Mouse (Mus musculus) thymus, adult 2 months (tissue): ENCODE data around the gene Smcr8. TPM values are rescaled to one million over a fixed set of nuclear protein-coding genes. Genes with fewer than 3 reads are reported as not detected.

Source experiments
- DNase-seq: peaks from one replicate; pipeline ENCODE4 v3.0.0; 2021
- H3K27ac ChIP-seq: fragments of 200-500 bp; 2 replicates; pipeline ENCODE4 v1.5.1; 2012; ENCODE audit warnings: low read length, control low read depth; ENCODE audit not compliant: control insufficient read depth, insufficient read depth
- H3K27me3 ChIP-seq: fragments of 200-500 bp; 2 replicates; pipeline ENCODE4 v1.6.1; 2012; ENCODE audit warnings: mild to moderate bottlenecking, low read length, moderate library complexity, mixed read lengths; ENCODE audit not compliant: control insufficient read depth, insufficient read depth
- H3K36me3 ChIP-seq: fragments of 200-500 bp; 2 replicates; pipeline ENCODE4 v1.6.1; 2012; ENCODE audit warnings: mild to moderate bottlenecking, low read length, moderate library complexity; ENCODE audit not compliant: control insufficient read depth, insufficient read depth
- H3K4me1 ChIP-seq: fragments of 200-500 bp; replicated peaks from 2 replicates; pipeline ENCODE4 v1.6.1; 2012; ENCODE audit warnings: low read length; ENCODE audit not compliant: control insufficient read depth, insufficient read depth
- H3K4me3 ChIP-seq: fragments of 200-500 bp; 2 replicates; pipeline ENCODE4 v1.5.1; 2012; ENCODE audit warnings: mild to moderate bottlenecking, low read length, control low read depth, moderate library complexity; ENCODE audit not compliant: control insufficient read depth, insufficient read depth
- CTCF ChIP-seq: fragments of 200-500 bp; IDR thresholded peaks from 2 replicates; pipeline ENCODE4 v1.5.1; 2012; ENCODE audit warnings: mild to moderate bottlenecking, control low read depth, low read length, moderate library complexity, borderline replicate concordance; ENCODE audit not compliant: control insufficient read depth, poor library complexity, insufficient read depth; ENCODE audit errors: extremely low read depth
- POLR2A ChIP-seq: fragments of 200-500 bp; IDR thresholded peaks from 2 replicates; pipeline ENCODE4 v1.6.1; 2012; ENCODE audit warnings: mild to moderate bottlenecking, low read length, control low read depth, moderate library complexity; ENCODE audit not compliant: control insufficient read depth, poor library complexity, insufficient read depth; ENCODE audit errors: extremely low read depth
- WGBS: fragments of 180-500 bp; shearing (Covaris S2); methylation state at CpG from one replicate; pipeline ENCODE4 v1.1.7; 2018; 5-methylcytosine and 5-hydroxymethylcytosine counted together
- polyA plus RNA-seq: library from polyadenylated mRNA; depleted of rRNA; stranded (reverse); fragments of >200 nt; gene quantifications from 2 replicates; pipeline ENCODE4 v1.2.3, GENCODE M21; 2012; rRNA removed

Gene Smcr8
- polyA plus RNA-seq, result 25.5 and 26.4 TPM in 2 replicates

DNA sequence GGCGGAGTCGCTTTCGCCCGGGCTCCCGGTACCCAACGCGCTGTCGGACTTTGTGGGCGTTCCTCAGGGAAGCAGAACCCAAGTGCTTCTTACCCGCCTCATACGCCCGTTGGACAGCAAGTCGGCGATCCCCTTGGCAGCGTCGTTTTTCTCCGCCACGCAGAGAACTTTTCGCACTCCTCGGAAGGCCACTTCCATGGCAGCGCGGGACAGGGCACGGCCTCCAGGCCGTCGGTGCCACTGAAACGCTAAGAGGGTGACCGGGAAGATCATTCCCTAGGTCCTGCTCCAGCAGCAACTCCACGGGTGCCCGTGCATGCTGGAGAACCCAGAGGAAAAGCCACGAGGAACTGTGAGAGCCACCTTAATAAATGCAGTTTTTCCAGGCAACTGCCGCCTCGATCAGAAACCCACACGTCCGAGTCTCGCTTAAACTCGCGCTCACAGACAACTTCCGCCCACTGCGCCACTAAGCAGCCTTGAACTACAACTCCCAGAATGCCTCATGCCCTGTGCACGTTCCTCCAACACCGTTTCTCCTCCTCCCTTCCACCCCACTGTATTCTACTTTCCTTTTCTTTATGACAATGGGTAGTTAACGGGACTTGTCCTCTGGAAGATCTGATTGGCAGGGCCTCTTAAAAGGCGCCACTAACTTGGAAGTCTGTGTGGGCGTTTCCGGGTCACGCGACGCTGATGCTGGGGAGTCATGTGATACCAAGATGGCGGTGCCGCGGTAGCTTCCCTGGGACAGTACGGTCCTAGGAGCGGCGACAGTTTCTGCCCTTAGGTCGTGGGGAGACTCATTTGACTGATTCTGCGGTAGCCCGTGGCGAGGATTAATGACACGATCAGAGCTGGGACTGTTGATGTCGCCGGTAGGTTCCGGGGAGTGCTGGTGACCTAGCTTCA is at the start of gene Smcr8, which contains the start of gene Top3a:
TSS of gene Smcr8 (plus strand) at position 696 of the 912 bp plus-strand sequence.
TSS of gene Top3a (minus strand) at position 537 of the 912 bp plus-strand sequence.
- Histone ChIP-seq H3K4me1 (peaks cover 37% of the 10 kb centered on the region), H3K36me3 (no peaks in the 10 kb centered on the region), H3K27me3 (no peaks in the 10 kb centered on the region), H3K27ac (peak within 1 kb of the TSS; percentile 69), H3K4me3 (peak within 1 kb of the TSS; percentile 75)
- TF ChIP-seq POLR2A (peak; percentile 81), CTCF (no peak)
- peak; percentile 79 for DNase-seq
- under 1% methylated on average over 62 of the region's 62 CpGs for WGBS

DNA sequence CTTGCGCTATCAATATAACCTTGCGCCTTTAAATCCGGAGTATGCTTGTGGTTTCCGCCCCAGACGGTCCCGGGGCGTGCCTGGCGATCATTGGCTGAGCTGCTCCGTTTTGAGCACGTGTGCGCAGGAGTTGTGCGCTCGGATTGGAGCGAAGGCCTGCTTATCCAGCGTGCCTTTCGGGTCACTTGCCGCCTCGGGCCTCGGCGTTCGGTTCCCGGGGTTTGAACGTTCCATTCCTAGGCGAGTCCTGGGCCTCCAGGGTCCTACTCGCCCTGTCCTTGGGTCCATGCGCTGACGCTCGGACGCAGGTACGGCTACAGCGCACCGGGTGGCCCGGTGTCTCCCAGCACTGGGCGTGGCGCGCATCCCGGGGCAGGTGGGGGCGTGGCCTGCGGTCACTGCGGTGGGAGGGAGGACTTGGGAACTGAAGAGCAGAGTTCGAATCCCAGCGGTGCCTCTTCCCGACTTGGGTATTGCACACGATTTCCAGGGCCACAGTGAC is 49.0 kb upstream of the Smcr8 start, which contains the start of gene Mief2:
TSS of gene Mief2 (plus strand) at position 139 of the 502 bp plus-strand sequence.
- Histone ChIP-seq H3K4me1 (peaks cover 18% of the 10 kb centered on the region), H3K4me3 (peak within 1 kb of the TSS; percentile 91), H3K27ac (peak within 1 kb of the TSS; percentile 76), H3K36me3 (peaks cover 9% of the 10 kb centered on the region), H3K27me3 (no peaks in the 10 kb centered on the region)
- TF ChIP-seq CTCF (peak; percentile 61; the same call in 1 of the 2 replicates), POLR2A (peak; percentile 60)
- WGBS, result under 1% methylated on average over 44 of the region's 44 CpGs
- peak; percentile 92 for DNase-seq

DNA sequence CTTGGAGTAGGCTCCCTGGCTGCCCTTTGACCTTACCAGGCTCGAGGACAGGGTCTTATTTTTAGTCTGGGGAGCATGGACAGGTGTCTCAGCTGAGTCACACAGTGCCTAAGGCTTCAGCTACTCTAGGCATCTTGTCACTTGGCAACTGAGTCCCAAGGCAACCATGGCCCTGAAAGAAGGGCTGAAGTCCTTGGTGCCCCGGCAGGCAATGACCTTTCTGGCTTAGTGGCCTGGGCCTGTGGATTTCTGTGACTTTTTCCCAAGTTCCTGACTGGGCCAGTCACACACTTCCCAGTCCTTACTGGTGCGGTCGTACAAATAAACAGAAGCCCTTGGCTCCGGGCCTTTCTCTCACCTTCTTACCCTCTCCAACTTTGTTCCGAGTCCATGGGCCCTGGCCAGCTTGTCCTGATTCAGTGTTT is 48.1 kb upstream of the Smcr8 start:
- no peak overlapping the region for H3K27ac ChIP-seq
- H3K27me3 ChIP-seq, result no peaks in the 10 kb centered on the region
- TF ChIP-seq CTCF (no peak), POLR2A (no peak)
- WGBS, result 85% methylated on average over 6 of the region's 6 CpGs
- no peak for DNase-seq
- 0 out of 2 replicates have a peak, but pooled peaks cover under 1% of the 10 kb centered on the region for H3K36me3 ChIP-seq
- peaks cover 18% of the 10 kb centered on the region for H3K4me1 ChIP-seq
- H3K4me3 ChIP-seq, result no peak overlapping the region

DNA sequence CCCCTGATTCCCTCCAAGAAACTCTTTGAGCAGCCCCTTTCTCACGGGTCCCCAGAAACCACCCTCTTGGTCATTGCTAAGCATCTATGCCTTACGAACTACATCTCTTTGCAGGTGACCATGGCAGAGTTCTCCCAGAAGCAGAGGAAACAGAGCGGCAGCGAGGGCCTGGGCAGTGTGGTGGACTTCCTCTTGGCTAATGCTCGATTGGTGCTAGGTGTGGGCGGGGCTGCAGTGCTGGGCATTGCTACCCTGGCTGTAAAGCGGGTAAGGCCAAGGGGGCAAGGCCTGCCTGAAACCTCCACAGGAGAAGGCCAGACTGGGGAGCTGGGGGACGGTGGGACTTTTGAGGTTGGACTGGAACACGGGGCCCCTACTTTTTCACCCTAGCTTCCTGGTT is 47.2 kb upstream of the Smcr8 start:
- no peak for DNase-seq
- H3K36me3 ChIP-seq, result no peaks in the 10 kb centered on the region
- H3K27me3 ChIP-seq, result no peaks in the 10 kb centered on the region
- 92% methylated on average over 9 of the region's 9 CpGs for WGBS
- TF ChIP-seq POLR2A (no peak), CTCF (no peak)
- H3K27ac ChIP-seq, result no peak overlapping the region
- no peak overlapping the region for H3K4me3 ChIP-seq
- H3K4me1 ChIP-seq, result peaks cover 18% of the 10 kb centered on the region

DNA sequence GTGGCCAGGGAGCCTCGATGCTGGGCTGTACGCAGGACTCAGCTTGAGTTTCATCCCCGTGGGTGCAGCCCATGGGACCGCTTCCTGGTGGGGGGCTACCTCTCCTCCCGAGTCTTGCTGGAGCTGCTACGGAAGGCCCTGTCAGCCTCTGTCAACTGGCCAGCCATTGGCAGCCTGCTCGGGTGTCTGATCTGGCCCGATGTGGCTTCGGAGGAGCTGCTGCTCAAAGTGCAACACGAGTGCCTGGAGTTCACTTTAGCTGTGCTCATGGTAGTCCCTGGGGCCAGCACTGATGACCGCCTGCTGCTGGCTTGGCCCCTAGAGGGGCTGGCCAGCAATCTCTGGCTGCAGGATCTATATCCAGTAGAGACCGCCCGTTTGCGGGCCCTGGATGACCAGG is 46.1 kb upstream of the Smcr8 start:
- Histone ChIP-seq H3K4me1 (peaks cover 13% of the 10 kb centered on the region), H3K27ac (no peak overlapping the region), H3K27me3 (no peaks in the 10 kb centered on the region), H3K4me3 (no peak overlapping the region), H3K36me3 (no peaks in the 10 kb centered on the region)
- 96% methylated on average over 14 of the region's 14 CpGs for WGBS
- TF ChIP-seq CTCF, result no peak
- no peak for TF ChIP-seq POLR2A
- DNase-seq, result no peak

DNA sequence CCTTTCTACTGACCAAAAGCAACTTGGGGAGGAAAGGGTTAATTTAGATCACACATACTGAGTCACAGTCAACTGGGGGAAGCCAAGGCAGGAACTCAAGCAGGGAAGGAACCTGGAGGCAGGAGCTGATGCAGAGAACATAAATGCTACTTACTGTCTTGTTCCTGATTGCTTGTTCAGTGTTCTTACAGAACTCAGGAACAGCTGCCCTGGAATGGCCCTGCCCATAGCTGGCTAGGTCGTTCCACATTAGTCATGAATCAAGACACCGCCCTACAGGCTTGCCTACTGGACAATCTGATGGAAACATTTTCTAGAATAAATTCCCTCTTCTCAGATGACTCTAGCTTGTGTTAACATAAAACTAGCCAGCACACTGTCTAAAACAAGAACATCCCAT is 43.1 kb upstream of the Smcr8 start:
- Histone ChIP-seq H3K4me1 (peaks cover under 1% of the 10 kb centered on the region; the same call in 1 of the 2 replicates), H3K36me3 (no peaks in the 10 kb centered on the region), H3K27ac (no peak overlapping the region), H3K4me3 (no peak overlapping the region), H3K27me3 (no peaks in the 10 kb centered on the region)
- DNase-seq, result no peak
- WGBS, result 84% methylated on average over 2 of the region's 2 CpGs
- TF ChIP-seq CTCF (no peak), POLR2A (no peak)
